Mouse (Mus musculus): Measurements from ENCODE around the gene Slc51a. TPM values are rescaled to one million over a fixed set of nuclear protein-coding genes. Genes with fewer than 3 reads are reported as not detected.

Slc51a gene
- polyA plus RNA-seq, 1 experiment from 2014 or later, result 0.38 TPM

DNA sequence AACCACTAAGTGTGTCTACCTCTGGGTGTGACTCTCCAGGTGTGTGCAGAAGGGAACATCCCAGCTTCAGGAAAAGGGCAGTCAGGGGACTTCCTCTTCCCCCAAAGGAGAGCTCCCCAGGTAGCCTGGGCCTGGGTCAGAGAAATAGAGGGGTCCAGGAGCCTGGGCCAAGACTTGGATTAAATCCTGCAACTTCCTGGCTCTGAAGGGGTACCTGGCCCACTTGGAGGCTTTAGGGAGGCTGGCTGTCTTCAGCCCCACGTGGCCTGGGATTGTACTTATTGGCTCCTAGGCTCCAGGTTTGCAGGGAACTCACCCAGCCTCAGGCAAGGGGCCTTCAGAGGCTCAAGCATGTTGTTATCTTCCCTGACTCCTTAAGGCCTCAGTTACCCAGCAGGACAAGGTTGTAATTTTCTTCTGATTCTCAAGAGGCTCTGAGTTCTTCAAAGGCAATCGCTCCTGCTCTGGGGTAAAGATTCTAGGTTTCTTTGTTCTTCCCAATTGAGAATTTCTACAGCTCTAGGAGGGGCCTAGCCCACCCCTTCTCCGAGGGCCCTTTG is 20.9 kb upstream of the Slc51a start:
- 44% methylated on average over 3 of the region's 3 CpGs for WGBS
- Histone ChIP-seq H3K9ac (replicated peaks) (no peak overlapping the region), H3K27ac (peak overlapping the region; percentile 47; the same call in 1 of the 2 replicates)

DNA sequence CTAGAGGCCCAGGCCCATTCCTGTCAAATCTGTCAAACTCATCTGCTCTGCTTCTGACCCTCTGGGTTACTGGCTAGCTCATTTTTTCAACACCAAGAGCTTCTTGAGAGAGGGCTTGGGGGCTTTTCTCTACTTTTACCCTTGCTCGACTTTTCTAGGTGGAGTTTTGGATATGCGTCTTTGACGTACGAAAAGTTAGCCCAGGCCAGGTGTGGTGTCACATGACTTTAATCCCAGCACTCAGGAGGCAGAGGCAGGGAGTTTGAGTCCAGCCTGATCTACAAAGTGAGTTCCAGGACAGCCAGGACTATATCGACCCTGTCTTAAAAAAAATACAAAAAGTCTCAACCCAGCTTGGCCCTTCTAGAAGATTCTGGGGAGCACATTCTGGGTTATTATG is 20.4 kb upstream of the Slc51a start:
- H3K27ac ChIP-seq, result no peak overlapping the region
- ATAC-seq (ENCODE audit: insufficient number of reproducible peaks, insufficient read depth, low FRiP score, low TSS enrichment, low read depth), result no peak
- H3K4me3 ChIP-seq (replicated peaks), result no peak overlapping the region
- 84% methylated on average over 5 of the region's 5 CpGs for whole genome bisulfite sequencing
- peaks cover 37% of the 10 kb centered on the region for H3K4me1 ChIP-seq (replicated peaks)
- no peaks in the 10 kb centered on the region for H3K9me3 ChIP-seq
- H3K27me3 ChIP-seq, result no peaks in the 10 kb centered on the region
- H3K9ac ChIP-seq (replicated peaks), result no peak overlapping the region
- no peak overlapping the region for H3K4me2 ChIP-seq
- H3K36me3 ChIP-seq, result no peaks in the 10 kb centered on the region

More for the DNA sequence above, 20.9 kb upstream of the Slc51a start:
- ATAC-seq (ENCODE audit: insufficient number of reproducible peaks, insufficient read depth, low FRiP score, low TSS enrichment, low read depth), result no peak
- Histone ChIP-seq H3K36me3 (no peaks in the 10 kb centered on the region), H3K27me3 (no peaks in the 10 kb centered on the region), H3K4me3 (replicated peaks) (no peak overlapping the region), H3K4me1 (replicated peaks) (peaks cover 37% of the 10 kb centered on the region), H3K9me3 (no peaks in the 10 kb centered on the region), H3K4me2 (no peak overlapping the region)

DNA sequence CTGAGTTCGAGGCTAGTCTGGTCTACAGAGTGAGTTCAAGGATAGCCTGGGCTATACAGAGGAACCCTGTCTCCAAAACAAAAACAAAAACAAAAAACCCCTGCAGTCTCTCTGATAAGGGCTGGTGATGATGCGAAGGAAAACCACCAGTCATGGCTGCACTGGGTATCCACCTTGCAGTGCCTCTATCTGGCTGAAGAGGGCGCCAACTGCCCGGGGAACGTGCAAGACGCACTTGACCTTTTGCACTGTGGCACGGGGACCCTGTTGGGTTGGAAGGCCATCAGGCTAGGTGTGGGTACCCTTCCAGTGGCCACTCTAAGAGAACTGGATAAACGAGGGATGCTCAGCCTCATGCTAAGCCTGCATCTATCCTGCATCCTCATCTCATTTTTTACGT is 19.7 kb upstream of the Slc51a start:
- Histone ChIP-seq H3K27ac (no peak overlapping the region), H3K9me3 (no peaks in the 10 kb centered on the region), H3K4me1 (replicated peaks) (peaks cover 31% of the 10 kb centered on the region), H3K27me3 (no peaks in the 10 kb centered on the region), H3K36me3 (no peaks in the 10 kb centered on the region), H3K4me3 (replicated peaks) (no peak overlapping the region), H3K4me2 (no peak overlapping the region), H3K9ac (replicated peaks) (no peak overlapping the region)
- no peak for ATAC-seq (ENCODE audit: insufficient number of reproducible peaks, insufficient read depth, low FRiP score, low TSS enrichment, low read depth)
- 22% methylated on average over 9 of the region's 9 CpGs for WGBS

DNA sequence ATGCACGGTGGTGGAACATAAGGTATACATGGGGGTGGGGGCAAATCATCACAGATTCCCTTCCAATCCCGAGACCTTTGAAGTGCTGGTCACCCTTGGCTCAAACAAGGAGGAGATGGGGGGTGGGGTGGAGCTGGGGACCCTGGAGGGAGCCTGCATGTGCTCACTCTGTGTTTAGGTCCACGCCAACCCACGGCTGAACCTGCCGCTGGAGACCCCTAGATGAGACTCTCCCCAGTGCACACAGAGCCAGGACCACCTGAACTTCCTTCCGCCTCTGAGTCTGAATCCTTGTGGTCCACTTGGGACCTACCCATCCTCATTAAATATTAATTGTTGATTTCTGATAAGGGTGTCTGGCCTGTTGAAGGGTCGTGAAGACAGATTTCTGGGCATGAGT is 19.2 kb upstream of the Slc51a start:
- ATAC-seq (ENCODE audit: insufficient number of reproducible peaks, insufficient read depth, low FRiP score, low TSS enrichment, low read depth), result no peak
- WGBS, result 78% methylated on average over 7 of the region's 7 CpGs
- Histone ChIP-seq H3K4me3 (replicated peaks) (no peak overlapping the region), H3K36me3 (no peaks in the 10 kb centered on the region), H3K27me3 (no peaks in the 10 kb centered on the region), H3K27ac (no peak overlapping the region), H3K4me1 (replicated peaks) (peaks cover 31% of the 10 kb centered on the region), H3K9me3 (no peaks in the 10 kb centered on the region), H3K4me2 (no peak overlapping the region), H3K9ac (replicated peaks) (no peak overlapping the region)

DNA sequence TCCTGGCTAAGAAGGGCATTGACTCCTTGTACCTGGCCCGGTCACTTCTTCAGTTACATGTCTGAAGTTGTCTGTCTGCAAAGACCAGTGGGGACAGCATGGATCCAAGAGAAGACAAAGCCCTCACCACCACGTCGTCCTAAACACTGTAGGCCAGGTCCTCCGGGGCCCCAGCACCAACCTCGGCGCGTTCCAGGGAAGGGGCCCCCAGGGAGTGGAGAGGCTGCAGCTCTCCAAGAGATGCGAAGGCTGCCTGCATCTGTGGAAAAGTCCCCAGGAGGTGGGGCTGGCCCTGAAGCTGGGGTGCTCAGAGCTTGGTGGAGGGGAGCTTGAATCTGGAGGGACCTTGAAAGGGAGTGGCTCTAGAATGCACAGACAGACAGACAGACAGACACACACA is 18.6 kb upstream of the Slc51a start:
- Histone ChIP-seq H3K27ac (no peak overlapping the region), H3K27me3 (no peaks in the 10 kb centered on the region), H3K36me3 (no peaks in the 10 kb centered on the region), H3K9ac (replicated peaks) (no peak overlapping the region), H3K4me2 (no peak overlapping the region), H3K4me1 (replicated peaks) (peaks cover 29% of the 10 kb centered on the region), H3K4me3 (replicated peaks) (no peak overlapping the region), H3K9me3 (no peaks in the 10 kb centered on the region)
- 84% methylated on average over 8 of the region's 8 CpGs for WGBS
- no peak for ATAC-seq (ENCODE audit: insufficient number of reproducible peaks, insufficient read depth, low FRiP score, low TSS enrichment, low read depth)

DNA sequence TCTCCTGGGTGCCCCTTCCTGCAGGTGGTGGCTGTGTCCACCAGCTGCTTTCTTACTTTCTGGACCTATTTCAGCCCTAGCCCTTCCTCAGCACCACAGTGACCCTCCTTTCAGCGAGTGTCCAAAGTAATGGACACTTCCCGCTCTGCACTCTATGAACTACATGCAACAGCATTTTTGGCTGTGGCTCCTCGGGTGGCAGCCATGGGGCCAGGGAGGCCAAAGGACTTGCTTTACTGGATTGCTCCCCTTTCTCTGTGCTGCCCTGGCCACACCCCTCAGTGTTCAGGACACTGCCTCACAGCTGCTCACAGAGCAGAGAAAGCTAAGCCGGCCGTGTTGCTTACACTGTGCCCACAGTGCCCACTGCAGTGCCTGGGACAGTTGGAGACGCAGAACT is 16.0 kb upstream of the Slc51a start:
- Histone ChIP-seq H3K27me3 (no peaks in the 10 kb centered on the region), H3K27ac (no peak overlapping the region), H3K9ac (replicated peaks) (no peak overlapping the region), H3K9me3 (no peaks in the 10 kb centered on the region), H3K4me3 (replicated peaks) (no peak overlapping the region), H3K36me3 (no peaks in the 10 kb centered on the region), H3K4me1 (replicated peaks) (peaks cover 21% of the 10 kb centered on the region), H3K4me2 (no peak overlapping the region)
- WGBS, result 64% methylated on average over 6 of the region's 6 CpGs
- no peak for ATAC-seq (ENCODE audit: insufficient number of reproducible peaks, insufficient read depth, low FRiP score, low TSS enrichment, low read depth)

DNA sequence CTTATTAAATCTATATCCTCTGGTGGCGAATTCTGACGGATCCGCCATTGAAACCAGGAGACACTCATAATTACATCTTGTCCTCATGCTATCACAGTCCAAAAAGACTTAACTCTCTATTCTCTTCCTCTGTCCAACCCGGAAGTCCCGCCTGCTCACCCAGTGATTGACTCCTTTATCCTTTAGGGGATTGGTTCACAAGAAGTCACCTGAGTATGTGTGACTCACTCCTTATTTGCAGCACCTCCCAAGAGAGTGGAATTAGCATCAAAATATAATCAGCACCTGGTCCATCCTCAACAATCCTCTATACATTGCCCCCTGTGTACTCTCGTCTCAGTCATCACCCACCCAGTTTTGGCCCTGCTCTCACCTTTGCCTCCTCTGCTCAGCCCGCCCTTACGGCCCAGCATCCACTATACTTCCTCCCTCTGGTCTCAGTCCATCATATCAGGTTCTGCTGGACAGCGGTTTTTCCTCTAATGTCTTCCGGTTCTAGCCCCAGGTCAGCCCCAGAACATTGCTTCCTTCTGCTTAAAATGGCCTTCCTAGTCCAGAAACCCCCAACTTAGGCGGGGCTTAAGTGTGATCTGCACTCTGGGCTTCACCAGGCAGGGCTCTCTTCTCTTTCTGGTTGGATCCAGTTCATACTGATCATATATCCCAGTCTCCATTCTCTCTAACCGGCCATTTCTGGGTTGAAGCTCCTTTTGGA is 15.1 kb upstream of the Slc51a start:
- Histone ChIP-seq H3K4me3 (replicated peaks) (no peak overlapping the region), H3K27me3 (no peaks in the 10 kb centered on the region)
- 85% methylated on average over 12 of the region's 12 CpGs for WGBS

DNA sequence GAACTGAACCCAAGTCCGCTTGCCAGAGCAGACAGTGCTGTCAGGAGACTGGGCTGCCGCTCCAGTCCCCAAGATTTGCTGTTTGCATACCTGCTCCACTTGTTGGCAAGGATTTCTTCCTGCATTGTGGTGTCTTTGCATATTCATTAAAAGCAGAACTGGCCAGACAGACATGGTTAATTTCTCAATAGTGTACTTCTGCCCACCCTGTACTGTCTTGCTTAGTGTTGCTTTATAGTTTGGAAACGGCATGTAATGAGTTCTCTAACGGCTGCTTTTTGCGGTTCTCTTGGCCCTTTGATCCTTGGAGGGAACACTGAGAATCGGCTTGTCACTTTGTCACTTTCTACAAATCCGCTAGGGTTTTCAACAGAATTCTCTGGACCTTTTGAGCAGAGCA is 13.8 kb upstream of the Slc51a start:
- 44% methylated on average over 7 of the region's 7 CpGs for WGBS
- H3K4me3 ChIP-seq (replicated peaks), result no peak overlapping the region

More for the DNA sequence above, 15.1 kb upstream of the Slc51a start:
- no peak overlapping the region for H3K27ac ChIP-seq
- H3K9ac ChIP-seq (replicated peaks), result no peak overlapping the region
- H3K9me3 ChIP-seq, result no peaks in the 10 kb centered on the region
- H3K4me1 ChIP-seq (replicated peaks), result peaks cover 21% of the 10 kb centered on the region
- ATAC-seq (ENCODE audit: insufficient number of reproducible peaks, insufficient read depth, low FRiP score, low TSS enrichment, low read depth), result no peak
- H3K36me3 ChIP-seq, result no peaks in the 10 kb centered on the region
- no peak overlapping the region for H3K4me2 ChIP-seq

DNA sequence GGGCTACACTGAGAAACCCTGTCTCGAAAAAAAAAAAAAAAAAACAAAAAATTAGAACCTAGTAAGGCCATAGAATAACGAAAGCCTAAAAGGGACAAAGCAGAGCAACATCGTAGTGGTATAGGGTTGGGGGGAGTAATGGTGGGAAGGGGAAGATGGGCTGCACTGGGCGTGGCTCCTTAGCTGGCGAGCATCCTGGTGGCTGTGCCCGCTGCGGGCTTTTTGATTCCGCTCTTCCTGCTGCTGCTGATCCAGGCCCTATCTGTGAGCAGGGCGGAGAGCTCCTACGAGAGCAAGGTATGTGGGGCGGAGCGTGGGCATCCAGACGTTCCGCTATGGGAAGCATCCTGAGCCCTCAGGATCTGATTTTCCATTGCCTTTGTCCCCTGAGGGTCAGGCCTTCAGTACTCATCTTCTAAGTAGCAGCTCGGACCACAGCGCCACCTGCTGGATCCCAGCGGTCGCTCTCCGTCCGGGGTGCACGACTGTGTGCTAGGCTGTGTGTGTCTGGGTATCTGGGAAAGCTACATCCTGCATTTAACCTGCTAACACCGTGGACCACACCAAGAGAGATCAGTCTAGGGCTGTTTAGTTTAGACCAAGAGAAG is 11.9 kb upstream of the Slc51a start:
- Histone ChIP-seq H3K4me3 (replicated peaks) (peak overlapping the region; percentile 33), H3K4me1 (replicated peaks) (peaks cover 31% of the 10 kb centered on the region), H3K36me3 (no peaks in the 10 kb centered on the region), H3K4me2 (peak overlapping the region; percentile 56), H3K9me3 (no peaks in the 10 kb centered on the region), H3K27ac (peak overlapping the region; percentile 62), H3K27me3 (no peaks in the 10 kb centered on the region), H3K9ac (replicated peaks) (no peak overlapping the region; the same call in 1 of the 2 replicates)
- ATAC-seq (ENCODE audit: insufficient number of reproducible peaks, insufficient read depth, low FRiP score, low TSS enrichment, low read depth), result peak; percentile 62; the same call in 1 of the 2 replicates
- WGBS, result 13% methylated on average over 22 of the region's 22 CpGs

More for the DNA sequence above, 13.8 kb upstream of the Slc51a start:
- no peak for ATAC-seq (ENCODE audit: insufficient number of reproducible peaks, insufficient read depth, low FRiP score, low TSS enrichment, low read depth)
- no peak overlapping the region for H3K27ac ChIP-seq
- peaks cover 24% of the 10 kb centered on the region for H3K4me1 ChIP-seq (replicated peaks)
- no peak overlapping the region for H3K9ac ChIP-seq (replicated peaks)
- H3K36me3 ChIP-seq, result no peaks in the 10 kb centered on the region
- H3K27me3 ChIP-seq, result no peaks in the 10 kb centered on the region
- no peak overlapping the region for H3K4me2 ChIP-seq
- no peaks in the 10 kb centered on the region for H3K9me3 ChIP-seq

DNA sequence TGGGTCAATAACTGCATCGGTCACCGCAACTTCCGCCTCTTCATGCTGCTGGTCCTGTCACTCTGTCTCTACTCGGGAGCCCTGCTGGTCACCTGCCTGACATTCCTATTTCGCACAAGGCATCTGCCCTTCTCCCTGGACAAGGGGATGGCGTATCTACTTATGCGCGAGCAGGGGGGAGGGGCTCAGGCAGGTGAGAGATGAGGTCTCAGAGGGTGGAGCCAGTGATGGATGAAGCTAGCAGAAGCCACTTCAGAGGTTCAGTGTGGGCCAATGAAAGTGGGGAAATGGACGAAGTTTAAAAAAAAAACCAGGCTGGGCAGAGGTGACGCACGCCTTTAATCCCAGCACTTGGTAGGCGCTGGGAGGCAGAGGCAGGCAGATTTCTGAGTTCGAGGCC is 11.3 kb upstream of the Slc51a start:
- H3K4me1 ChIP-seq (replicated peaks), result peaks cover 31% of the 10 kb centered on the region
- H3K27me3 ChIP-seq, result no peaks in the 10 kb centered on the region
- no peak overlapping the region for H3K4me2 ChIP-seq
- no peak for ATAC-seq (ENCODE audit: insufficient number of reproducible peaks, insufficient read depth, low FRiP score, low TSS enrichment, low read depth)
- H3K36me3 ChIP-seq, result no peaks in the 10 kb centered on the region
- H3K9me3 ChIP-seq, result no peaks in the 10 kb centered on the region
- no peak overlapping the region for H3K27ac ChIP-seq
- H3K4me3 ChIP-seq (replicated peaks), result no peak overlapping the region
- 66% methylated on average over 13 of the region's 13 CpGs for WGBS
- no peak overlapping the region for H3K9ac ChIP-seq (replicated peaks)

DNA sequence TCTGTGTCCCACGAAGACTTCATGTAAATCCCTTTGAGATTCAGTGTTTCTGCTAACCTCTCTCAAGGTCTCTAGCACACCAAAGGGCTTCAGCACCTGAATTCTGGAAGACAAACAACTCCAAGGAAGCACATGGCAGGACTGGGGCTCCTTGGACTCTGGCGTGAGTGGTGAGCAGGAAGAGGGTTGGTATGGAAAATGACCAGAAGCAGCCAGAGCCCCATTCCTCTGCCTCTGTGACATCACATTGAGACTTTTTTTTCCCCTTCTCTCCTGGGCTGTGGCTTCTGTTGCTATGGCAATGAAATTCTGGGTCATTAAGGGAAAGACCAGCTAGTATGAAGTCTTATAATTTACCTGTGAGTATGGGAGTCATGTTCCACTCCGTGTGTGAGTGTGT is 8.3 kb upstream of the Slc51a start, which contains the start of gene Zdhhc19:
Gene Zdhhc19, plus strand, starts transcription at position 301 of the 400 bp plus-strand sequence.
- H3K4me1 ChIP-seq (replicated peaks), result peaks cover 27% of the 10 kb centered on the region
- no peak within 1 kb of the TSS for H3K4me2 ChIP-seq
- H3K27ac ChIP-seq, result no peak within 1 kb of the TSS
- ATAC-seq (ENCODE audit: insufficient number of reproducible peaks, insufficient read depth, low FRiP score, low TSS enrichment, low read depth), result no peak
- 55% methylated on average over 3 of the region's 3 CpGs for WGBS
- no peaks in the 10 kb centered on the region for H3K27me3 ChIP-seq
- no peak within 1 kb of the TSS for H3K4me3 ChIP-seq (replicated peaks)
- no peaks in the 10 kb centered on the region for H3K9me3 ChIP-seq
- no peaks in the 10 kb centered on the region for H3K36me3 ChIP-seq
- no peak within 1 kb of the TSS for H3K9ac ChIP-seq (replicated peaks)

All from limb, embryonic 12.5 days (tissue).